8 mouse cellular contexts compared by ENCODE assay signal in the genomic region with DNA sequence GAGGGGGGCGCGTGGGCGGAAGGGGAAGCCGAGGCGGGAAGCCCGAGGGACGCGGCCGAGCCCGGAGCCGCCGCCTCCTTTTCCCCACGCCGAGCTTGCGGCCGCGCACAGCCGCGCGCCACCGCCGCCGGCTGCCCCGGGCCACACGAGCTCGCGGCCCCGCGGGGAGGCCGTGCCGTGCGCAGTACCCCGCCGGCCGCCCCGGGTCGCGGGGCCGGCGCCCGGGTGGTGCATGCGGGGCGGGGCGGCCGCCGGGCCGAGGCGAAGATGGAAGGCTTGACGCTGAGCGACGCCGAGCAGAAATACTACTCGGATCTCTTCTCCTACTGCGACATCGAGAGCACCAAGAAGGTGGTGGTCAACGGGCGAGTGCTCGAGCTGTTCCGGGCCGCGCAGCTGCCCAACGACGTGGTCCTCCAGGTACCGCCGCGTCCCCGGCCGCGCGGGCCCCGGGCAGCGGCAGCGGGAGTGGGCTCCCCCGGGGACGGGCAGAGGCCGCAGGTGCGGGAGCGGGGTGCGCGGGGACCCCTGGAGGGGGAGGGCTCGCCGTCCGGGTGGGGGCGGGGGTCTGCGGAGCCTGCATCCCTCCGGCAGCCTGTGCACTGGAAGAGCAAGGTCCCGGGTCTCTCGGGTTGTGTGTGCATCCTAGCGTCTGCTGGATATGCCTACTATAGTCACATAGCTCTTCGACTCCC. TPM values are rescaled to one million over a fixed set of nuclear protein-coding genes. Genes with fewer than 3 reads are reported as not detected.
DNase-seq lines count a peak whose midpoint lies in the region; ATAC-seq and TF ChIP-seq lines count a peak whose summit lies in the region.

A gene (plus strand): TSS at position 166 of the 695 bp plus-strand sequence.

- H3K9ac ChIP-seq in kidney, postnatal 0 days (ENCODE audit: low read depth, low read length), result peak within 1 kb of the TSS; percentile 95
- peak within 1 kb of the TSS; percentile 96 for H3K9ac ChIP-seq in embryonic facial prominence, embryonic 13.5 days
- peak within 1 kb of the TSS; percentile 91 for H3K9ac ChIP-seq in heart, embryonic 11.5 days (ENCODE audit: low read depth, low read length)
- H3K9ac ChIP-seq in stomach, embryonic 15.5 days, result peak within 1 kb of the TSS; percentile 92

- H3K4me1 ChIP-seq in kidney, postnatal 0 days (replicated peaks; ENCODE audit: insufficient read depth, low read length), result peaks cover 19% of the 10 kb centered on the region
- H3K4me1 ChIP-seq in embryonic facial prominence, embryonic 13.5 days, result peaks cover 23% of the 10 kb centered on the region
- H3K4me1 ChIP-seq in heart, embryonic 11.5 days (ENCODE audit: control insufficient read depth, insufficient read depth, low read length), result peaks cover 16% of the 10 kb centered on the region
- peaks cover 12% of the 10 kb centered on the region for H3K4me1 ChIP-seq in stomach, embryonic 15.5 days

- peak within 1 kb of the TSS; percentile 92 for H3K27ac ChIP-seq in kidney, postnatal 0 days
- peak within 1 kb of the TSS; percentile 89 for H3K27ac ChIP-seq in embryonic facial prominence, embryonic 13.5 days
- peak within 1 kb of the TSS; percentile 90 for H3K27ac ChIP-seq in heart, embryonic 11.5 days (ENCODE audit: low read depth, low read length)
- peak within 1 kb of the TSS; percentile 92 for H3K27ac ChIP-seq in stomach, embryonic 15.5 days

- peak within 1 kb of the TSS; percentile 62 for H3K4me2 ChIP-seq in kidney, postnatal 0 days (ENCODE audit: low read length)
- peak within 1 kb of the TSS; percentile 78 for H3K4me2 ChIP-seq in embryonic facial prominence, embryonic 13.5 days
- peak within 1 kb of the TSS; percentile 79 for H3K4me2 ChIP-seq in heart, embryonic 11.5 days
- peak within 1 kb of the TSS; percentile 87 for H3K4me2 ChIP-seq in stomach, embryonic 15.5 days

- no peaks in the 10 kb centered on the region for H3K36me3 ChIP-seq in kidney, postnatal 0 days (ENCODE audit: insufficient read depth, low read length)
- H3K36me3 ChIP-seq in embryonic facial prominence, embryonic 13.5 days, result no peaks in the 10 kb centered on the region
- no peaks in the 10 kb centered on the region for H3K36me3 ChIP-seq in heart, embryonic 11.5 days (ENCODE audit: control insufficient read depth, insufficient read depth, low read length)
- no peaks in the 10 kb centered on the region for H3K36me3 ChIP-seq in stomach, embryonic 15.5 days

- under 1% methylated on average over 86 of the region's 90 CpGs for WGBS in kidney, postnatal 0 days
- under 1% methylated on average over 78 of the region's 90 CpGs for WGBS in embryonic facial prominence, embryonic 13.5 days
- WGBS in heart, embryonic 11.5 days (ENCODE audit: insufficient replicate concordance), result under 1% methylated on average over 66 of the region's 90 CpGs
- WGBS in stomach, embryonic 15.5 days, result under 1% methylated on average over 86 of the region's 90 CpGs

- ATAC-seq in kidney, postnatal 0 days (replicated peaks; ENCODE audit: low FRiP score, low read depth), result peak; percentile 83
- peak; percentile 75 for ATAC-seq in embryonic facial prominence, embryonic 13.5 days (ENCODE audit: insufficient number of reproducible peaks, insufficient read depth, low FRiP score, low TSS enrichment, low read depth)
- ATAC-seq in heart, embryonic 11.5 days (replicated peaks; ENCODE audit: insufficient number of reproducible peaks, low FRiP score, low TSS enrichment), result peak; percentile 73
- peak; percentile 21; the same call in 1 of the 2 replicates for ATAC-seq in megakaryocyte progenitor cell, adult 5-6 weeks (replicated peaks; ENCODE audit: poor library complexity)
- ATAC-seq in stomach, embryonic 15.5 days (ENCODE audit: insufficient read depth, low FRiP score, low read depth), result peak; percentile 68

- no peaks in the 10 kb centered on the region for H3K9me3 ChIP-seq in kidney, postnatal 0 days (replicated peaks; ENCODE audit: low read length)
- no peaks in the 10 kb centered on the region for H3K9me3 ChIP-seq in embryonic facial prominence, embryonic 13.5 days
- no peaks in the 10 kb centered on the region for H3K9me3 ChIP-seq in heart, embryonic 11.5 days (replicated peaks; ENCODE audit: control insufficient read depth, low read length)
- H3K9me3 ChIP-seq in stomach, embryonic 15.5 days, result no peaks in the 10 kb centered on the region

- no peak for TF ChIP-seq CTCF in kidney, postnatal 0 days (IDR thresholded peaks at IDR 0.05; ENCODE audit: low read depth)

- DNase-seq in kidney, postnatal 0 days (ENCODE audit: low spot score), result peak; percentile 50
- DNase-seq in kidney, postnatal 25 days, result no peak
- DNase-seq in adrenal gland, adult 2 months, result peak; percentile 61
- peak; percentile 19 to 28 for DNase-seq in layer of hippocampus, postnatal 14 days (ENCODE audit: low spot score in 2 of 2)

- H3K4me3 ChIP-seq in kidney, postnatal 0 days (replicated peaks; ENCODE audit: low read depth, low read length), result peak within 1 kb of the TSS; percentile 96
- peak within 1 kb of the TSS; percentile 90 for H3K4me3 ChIP-seq in embryonic facial prominence, embryonic 13.5 days
- peak within 1 kb of the TSS; percentile 84 for H3K4me3 ChIP-seq in heart, embryonic 11.5 days (ENCODE audit: low read depth, low read length)
- peak within 1 kb of the TSS; percentile 99 for H3K4me3 ChIP-seq in stomach, embryonic 15.5 days (replicated peaks)

- no peaks in the 10 kb centered on the region for H3K27me3 ChIP-seq in kidney, postnatal 0 days (ENCODE audit: insufficient read depth, low read length)
- H3K27me3 ChIP-seq in embryonic facial prominence, embryonic 13.5 days, result no peaks in the 10 kb centered on the region
- H3K27me3 ChIP-seq in heart, embryonic 11.5 days (ENCODE audit: control insufficient read depth, insufficient read depth, low read length), result no peaks in the 10 kb centered on the region
- H3K27me3 ChIP-seq in stomach, embryonic 15.5 days (replicated peaks), result no peaks in the 10 kb centered on the region

RNA-seq across cellular contexts. Expression of the gene that starts here (rescaled TPM):
- 13.7 and 19.5 TPM in 2 replicates for polyA plus RNA-seq in kidney, postnatal 0 days (2015; fragmentation: Nextera tagmentation; extraction: Ambion mirVana)
- total RNA-seq in adrenal gland, adult 2 months (2021), result 10 to 100 TPM; 33.6 to 33.9 TPM
- 24.8 and 30.4 TPM in 2 replicates for polyA plus RNA-seq in adrenal gland, adult 2 months (2012; rRNA removed)
- polyA plus RNA-seq in embryonic facial prominence, embryonic 13.5 days (2015; fragmentation: Nextera tagmentation; extraction: Ambion mirVana), result 15.7 and 17.2 TPM in 2 replicates
- polyA plus RNA-seq in heart, embryonic 11.5 days (2014; fragmentation: Nextera tagmentation; extraction: Ambion mirVana), result 20.3 and 20.8 TPM in 2 replicates
- total RNA-seq in layer of hippocampus, postnatal 14 days (2021), result 10 to 100 TPM; 63.9 to 66.1 TPM
- total RNA-seq in megakaryocyte progenitor cell, adult 5-6 weeks (2015), result 76.9 and 86.2 TPM in 2 replicates
- 39.2 and 47.2 TPM in 2 replicates for total RNA-seq in megakaryocyte progenitor cell, adult 5-6 weeks (2017)
- 19.6 and 25.1 TPM in 2 replicates for polyA plus RNA-seq in stomach, embryonic 15.5 days (2015; fragmentation: Nextera tagmentation; extraction: Ambion mirVana)

Comparison
In these comparisons a context has a peak if more than half of its experiments do, and no peak if none do; other contexts are left out.
1. DNase-seq: peak in kidney, postnatal 0 days (single experiment), adrenal gland, adult 2 months (single experiment) and layer of hippocampus, postnatal 14 days (2 of 2); none in kidney, postnatal 25 days (0 of 2).
2. ATAC-seq: peak in every context shown above with its lines; median percentile 83 in kidney, postnatal 0 days; 75 in embryonic facial prominence, embryonic 13.5 days; 73 in heart, embryonic 11.5 days; 68 in stomach, embryonic 15.5 days; 21 in megakaryocyte progenitor cell, adult 5-6 weeks.
3. Peak in every context shown above with its lines, with median percentiles within 50 percentile points of each other: H3K27ac ChIP-seq, H3K4me2 ChIP-seq, H3K4me3 ChIP-seq and H3K9ac ChIP-seq.